31 mouse cellular contexts compared by ENCODE assay signal in genomic region chr2:72753788-72754713, GRCm38 (mm10).
DNase-seq lines count a peak whose midpoint lies in the region; ATAC-seq and TF ChIP-seq lines count a peak whose summit lies in the region.
"Had no signal": no experiment of that assay in that cellular context is flagged by ENCODE, and none has a peak within 500 bp of the region (broad histone marks: within the 10 kb centered on the region; RNA-seq: fewer than 3 reads in every experiment).

No protein-coding gene starts in this region.

- no peak for DNase-seq in heart, adult 18-20 months
- peak; percentile 66 for DNase-seq in MEL (ENCODE audit: low read depth, low spot score)
- DNase-seq in intestine, embryonic 14.5 days (ENCODE audit: low spot score) = no peak
- no peak for DNase-seq in spleen, postnatal 10 days (ENCODE audit: low spot score in 2 of 2)
- DNase-seq in thymus, postnatal 36 days = no peak
- DNase-seq: adrenal gland, adult 2 months; cerebellum, adult 8-10 months; cerebellum, postnatal 25 days; gastrocnemius, postnatal 14 days; heart, postnatal 14 days; kidney, adult 8-10 months; kidney, postnatal 4 days; layer of hippocampus, postnatal 36 days; left cerebral cortex, postnatal 4 days; retina, postnatal 1 day; right cerebral cortex, postnatal 14 days; spleen, adult 18-20 months; thymus, adult 2 months; thymus, postnatal 4 days had no signal

- no peaks in the 10 kb centered on the region for H3K27me3 ChIP-seq in heart, embryonic 15.5 days
- no peaks in the 10 kb centered on the region for H3K27me3 ChIP-seq in MEL (ENCODE audit: control insufficient read depth in 1 of 2, insufficient read depth in 2 of 2, low read length in 2 of 2)
- H3K27me3 ChIP-seq in intestine, embryonic 14.5 days (replicated peaks; ENCODE audit: control insufficient read depth, insufficient read depth, low read length) = no peaks in the 10 kb centered on the region
- H3K27me3 ChIP-seq in small intestine, adult 2 months (ENCODE audit: control insufficient read depth, insufficient read depth, low read length) = no peaks in the 10 kb centered on the region
- H3K27me3 ChIP-seq: forebrain, embryonic 13.5 days; liver, embryonic 15.5 days; lung, embryonic 15.5 days; midbrain, embryonic 15.5 days; neural tube, embryonic 15.5 days had no signal

- H3K9ac ChIP-seq in heart, embryonic 15.5 days = no peak overlapping the region
- no peak overlapping the region for H3K9ac ChIP-seq in MEL (ENCODE audit: control insufficient read depth, low read depth, low read length, poor library complexity, severe bottlenecking)
- H3K9ac ChIP-seq in intestine, embryonic 14.5 days (ENCODE audit: low read length) = no peak overlapping the region
- H3K9ac ChIP-seq: forebrain, embryonic 13.5 days; hindbrain, embryonic 13.5 days; liver, embryonic 15.5 days; lung, embryonic 15.5 days; midbrain, embryonic 15.5 days; neural tube, embryonic 15.5 days had no signal

- H3K79me2 ChIP-seq in MEL (ENCODE audit: control insufficient read depth, insufficient read depth, low read length, poor library complexity) = no peaks in the 10 kb centered on the region

- no peak for TF ChIP-seq CTCF in MEL (IDR thresholded peaks at IDR 0.05 in 2 of 3, conservative IDR thresholded peaks at IDR 0.05 in 1 of 3; ENCODE audit: control insufficient read depth in 1 of 3, insufficient read depth in 1 of 3, low read depth in 2 of 3, low read length in 3 of 3, poor library complexity in 1 of 3, severe bottlenecking in 1 of 3)
- no peak for TF ChIP-seq CTCF in small intestine, adult 2 months (IDR thresholded peaks at IDR 0.05; ENCODE audit: extremely low read depth, insufficient read length, insufficient replicate concordance, low read depth, low read length)

- H3K9me3 ChIP-seq in heart, embryonic 15.5 days (replicated peaks) = no peaks in the 10 kb centered on the region
- H3K9me3 ChIP-seq in MEL (replicated peaks; ENCODE audit: insufficient read depth, low read length) = no peaks in the 10 kb centered on the region
- H3K9me3 ChIP-seq in intestine, embryonic 14.5 days (ENCODE audit: control insufficient read depth, low read length) = no peaks in the 10 kb centered on the region
- H3K9me3 ChIP-seq: forebrain, embryonic 13.5 days; hindbrain, embryonic 13.5 days; liver, embryonic 15.5 days; lung, embryonic 15.5 days; midbrain, embryonic 10.5 days; midbrain, embryonic 15.5 days; neural tube, embryonic 15.5 days had no signal

- no peak for ATAC-seq in heart, embryonic 15.5 days (replicated peaks; ENCODE audit: insufficient number of reproducible peaks, insufficient read depth, low FRiP score, low read depth)
- ATAC-seq in intestine, embryonic 14.5 days (replicated peaks; ENCODE audit: low FRiP score, low TSS enrichment, low read depth) = 0 out of 2 replicates have a peak, but pooled peaks have one; percentile 28
- ATAC-seq: activated CD4-positive, CD25-positive, alpha-beta regulatory T cell, adult 4 months; CD4-positive, CD25-positive, alpha-beta regulatory T cell, adult 4 months; forebrain, embryonic 13.5 days; midbrain, embryonic 15.5 days had no signal

- peak overlapping the region; percentile 90 for H3K27ac ChIP-seq in heart, embryonic 15.5 days
- no peak overlapping the region; the same call in 1 of the 2 replicates for H3K27ac ChIP-seq in MEL (ENCODE audit: control insufficient read depth, low read depth, low read length)
- H3K27ac ChIP-seq in intestine, embryonic 14.5 days (ENCODE audit: low read depth) = no peak overlapping the region
- H3K27ac ChIP-seq in small intestine, adult 2 months (ENCODE audit: insufficient read depth, low read depth, low read length) = peak overlapping the region; percentile 68
- H3K27ac ChIP-seq: forebrain, embryonic 13.5 days; hindbrain, embryonic 13.5 days; kidney, postnatal 0 days; liver, embryonic 15.5 days; midbrain, embryonic 15.5 days; neural tube, embryonic 15.5 days had no signal

- no peak overlapping the region for H3K4me3 ChIP-seq in heart, embryonic 15.5 days
- no peak overlapping the region for H3K4me3 ChIP-seq in MEL (ENCODE audit: control insufficient read depth in 1 of 2, insufficient read depth in 1 of 2, low read depth in 2 of 2, low read length in 2 of 2)
- H3K4me3 ChIP-seq in intestine, embryonic 14.5 days (ENCODE audit: low read depth, low read length) = no peak overlapping the region
- H3K4me3 ChIP-seq in small intestine, adult 2 months (ENCODE audit: low read depth, low read length) = no peak overlapping the region
- H3K4me3 ChIP-seq: forebrain, embryonic 13.5 days; hindbrain, embryonic 13.5 days; liver, embryonic 15.5 days; lung, embryonic 15.5 days; midbrain, embryonic 10.5 days; midbrain, embryonic 15.5 days; neural tube, embryonic 15.5 days had no signal

- no peak for TF ChIP-seq POLR2A in MEL (IDR thresholded peaks at IDR 0.05; ENCODE audit: control insufficient read depth in 1 of 2, insufficient read depth in 1 of 2, low read depth in 1 of 2, low read length in 2 of 2, poor library complexity in 1 of 2)
- TF ChIP-seq POLR2A in small intestine, adult 2 months (IDR thresholded peaks at IDR 0.05; ENCODE audit: low read depth, low read length) = no peak

- peaks cover 17% of the 10 kb centered on the region for H3K4me1 ChIP-seq in heart, embryonic 15.5 days (replicated peaks)
- H3K4me1 ChIP-seq in MEL (ENCODE audit: control insufficient read depth in 1 of 2, insufficient read depth in 2 of 2, low read length in 2 of 2) = peaks cover 3 to 16% of the 10 kb centered on the region in 2 experiments
- H3K4me1 ChIP-seq in intestine, embryonic 14.5 days (replicated peaks; ENCODE audit: control insufficient read depth, insufficient read depth, low read length) = 0 out of 2 replicates have a peak, but pooled peaks cover 4% of the 10 kb centered on the region
- peaks cover 22% of the 10 kb centered on the region for H3K4me1 ChIP-seq in small intestine, adult 2 months (ENCODE audit: control insufficient read depth, insufficient read depth, insufficient read length, low read length)
- H3K4me1 ChIP-seq: forebrain, embryonic 13.5 days; hindbrain, embryonic 13.5 days; midbrain, embryonic 10.5 days; midbrain, embryonic 15.5 days; neural tube, embryonic 15.5 days had no signal

- H3K36me3 ChIP-seq in heart, embryonic 15.5 days = no peaks in the 10 kb centered on the region
- peaks cover 0 to 22% of the 10 kb centered on the region in 2 experiments; a peak in 2 of 4 replicates for H3K36me3 ChIP-seq in MEL (ENCODE audit: control insufficient read depth in 1 of 2, insufficient read depth in 2 of 2, low read length in 2 of 2)
- no peaks in the 10 kb centered on the region for H3K36me3 ChIP-seq in intestine, embryonic 14.5 days (ENCODE audit: control insufficient read depth, insufficient read depth, low read length)
- no peaks in the 10 kb centered on the region for H3K36me3 ChIP-seq in small intestine, adult 2 months (ENCODE audit: control insufficient read depth, insufficient read depth, low read length)
- H3K36me3 ChIP-seq: hindbrain, embryonic 13.5 days; liver, embryonic 15.5 days; lung, embryonic 15.5 days; midbrain, embryonic 10.5 days; midbrain, embryonic 15.5 days; neural tube, embryonic 15.5 days had no signal

- WGBS in heart, embryonic 15.5 days = 61% methylated on average over 16 of the region's 16 CpGs
- WGBS in intestine, embryonic 14.5 days = 63% methylated on average over 16 of the region's 16 CpGs
- WGBS in small intestine, adult 2 months = 36% methylated on average over 16 of the region's 16 CpGs

- TF ChIP-seq RAD21 in MEL (IDR thresholded peaks at IDR 0.05; ENCODE audit: low read depth, low read length) = no peak

- no peak overlapping the region for H3K4me2 ChIP-seq in heart, embryonic 15.5 days
- no peak overlapping the region for H3K4me2 ChIP-seq in intestine, embryonic 14.5 days (ENCODE audit: low read length)
- H3K4me2 ChIP-seq: forebrain, embryonic 13.5 days; hindbrain, embryonic 13.5 days; liver, embryonic 15.5 days; lung, embryonic 15.5 days; midbrain, embryonic 15.5 days; neural tube, embryonic 15.5 days had no signal

- TF ChIP-seq EP300 in MEL (IDR thresholded peaks at IDR 0.05; ENCODE audit: low read depth in 1 of 2, low read length in 2 of 2) = peak; percentile 32 to 64

TF ChIP-seq in MEL, 35 proteins besides CTCF, POLR2A, EP300 and RAD21:
- TF ChIP-seq RCOR1 (IDR thresholded peaks at IDR 0.05; ENCODE audit: low read depth, low read length) (peak; percentile 72; the same call in 1 of the 2 replicates), TAL1 (IDR thresholded peaks at IDR 0.05; ENCODE audit: low read length) (peak; percentile 68), BHLHE40 (IDR thresholded peaks at IDR 0.05; ENCODE audit: borderline replicate concordance, low read depth, low read length) (peak; percentile 21; the same call in 1 of the 2 replicates), GATA1 (IDR thresholded peaks at IDR 0.05; ENCODE audit: low read depth, low read length) (peak; percentile 56), MAX (IDR thresholded peaks at IDR 0.05; ENCODE audit: low read length) (no peak), TCF12 (IDR thresholded peaks at IDR 0.05; ENCODE audit: low read depth, low read length) (0 out of 2 replicates have a peak, but pooled peaks have one; percentile 19), ELF1 (IDR thresholded peaks at IDR 0.05; ENCODE audit: low read depth, low read length) (no peak), JUND (IDR thresholded peaks at IDR 0.05; ENCODE audit: low read depth, low read length) (no peak)
TF ChIP-seq in MEL: peak in this region for 5.

Comparison
In these comparisons a context has a peak if more than half of its experiments do, and no peak if none do; other contexts are left out.
1. H3K27ac ChIP-seq: peak in heart, embryonic 15.5 days (single experiment) and small intestine, adult 2 months (single experiment); none in MEL (single experiment) and intestine, embryonic 14.5 days (single experiment).